Mouse (Mus musculus) embryonic facial prominence, embryonic 11.5 days (tissue): Measurements from ENCODE around the gene Selenoh. TPM values are rescaled to one million over a fixed set of nuclear protein-coding genes. Genes with fewer than 3 reads are reported as not detected.
"Not testable (repeated sequence)": the region's sequence is repeated elsewhere in the genome, so short reads cannot be mapped to it uniquely, and the experiment has no call there.

Source experiments
- ATAC-seq: fragments of 200-750 bp; cut with Nextera tagmentation; replicated peaks from 2 replicates; pipeline ENCODE4 v1.8.0; 2017; ENCODE audit warnings: low read depth; ENCODE audit not compliant: insufficient number of reproducible peaks, low FRiP score, low TSS enrichment
- DNase-seq: peaks from one replicate; pipeline ENCODE4 v3.0.0-alpha.2; 2015; ENCODE audit warnings: low spot score
- H3K27ac ChIP-seq: fragments of 300-500 bp; sonication (generic); replicated peaks from 2 replicates; pipeline ENCODE4 v1.5.1; 2014; ENCODE audit warnings: mild to moderate bottlenecking, low read depth, low read length, control low read depth
- H3K27me3 ChIP-seq: fragments of 300-500 bp; sonication (generic); 2 replicates; pipeline ENCODE4 v1.6.1; 2014; ENCODE audit warnings: mild to moderate bottlenecking, low read length, moderate library complexity, mixed read lengths; ENCODE audit not compliant: control insufficient read depth, insufficient read depth
- H3K36me3 ChIP-seq: fragments of 300-500 bp; sonication (generic); replicated peaks from 2 replicates; pipeline ENCODE4 v1.6.1; 2014; ENCODE audit warnings: low read depth, mild to moderate bottlenecking, low read length, moderate library complexity, mixed read lengths; ENCODE audit not compliant: control insufficient read depth, insufficient read depth
- H3K4me1 ChIP-seq: fragments of 300-500 bp; sonication (generic); 2 replicates; pipeline ENCODE4 v1.6.1; 2014; ENCODE audit warnings: low read length, mixed read lengths; ENCODE audit not compliant: control insufficient read depth, insufficient read depth
- H3K4me2 ChIP-seq: fragments of 300-500 bp; sonication (generic); 2 replicates; pipeline ENCODE4 v1.6.1; 2014; ENCODE audit warnings: low read depth, mild to moderate bottlenecking, control low read depth, low read length, moderate library complexity
- H3K4me3 ChIP-seq: fragments of 300-500 bp; sonication (generic); 2 replicates; pipeline ENCODE4 v1.5.1; 2014; ENCODE audit warnings: low read depth, low read length, control low read depth
- H3K9ac ChIP-seq: fragments of 300-500 bp; sonication (generic); replicated peaks from 2 replicates; pipeline ENCODE4 v1.6.1; 2014; ENCODE audit warnings: mild to moderate bottlenecking, control low read depth, low read length
- H3K9me3 ChIP-seq: fragments of 300-500 bp; sonication (generic); replicated peaks from 2 replicates; pipeline ENCODE4 v1.6.1; 2016; ENCODE audit warnings: mild to moderate bottlenecking, low read length, inconsistent platforms, mixed read lengths; ENCODE audit not compliant: control insufficient read depth
- WGBS: fragments of 180-500 bp; shearing (Covaris S2); extraction: QIAGEN DNeasy Blood & Tissue Kit; methylation state at CpG from one replicate; pipeline ENCODE4 v1.1.7; 2014; 5-methylcytosine and 5-hydroxymethylcytosine counted together
- polyA plus RNA-seq: library from polyadenylated mRNA; unstranded; fragments of >200 nt; fragmentation: Nextera tagmentation; extraction: Ambion mirVana; gene quantifications from 2 replicates; pipeline ENCODE4 v1.2.1, GENCODE M21; 2014

Gene Selenoh
- polyA plus RNA-seq, 1 experiment from 2014 or later, result 446 TPM

DNA sequence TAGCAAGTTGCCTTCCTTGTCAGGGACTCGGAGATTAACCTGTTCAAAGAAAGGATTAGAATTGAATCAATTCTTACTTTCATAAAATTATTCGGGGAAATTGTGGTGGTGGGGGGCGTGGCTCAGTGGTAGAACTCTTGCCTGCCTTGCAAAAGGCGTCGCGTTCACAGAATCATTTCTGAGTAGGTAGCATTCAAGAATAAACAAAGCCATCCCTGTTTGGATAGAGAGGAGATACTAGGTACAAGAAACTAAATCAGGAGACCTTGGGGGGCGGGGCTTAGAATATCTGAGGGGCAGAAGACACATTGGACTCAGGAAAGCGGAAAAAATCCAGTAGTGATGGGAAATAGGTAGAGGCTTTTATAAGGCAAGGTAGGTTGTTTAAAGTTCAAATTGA, 8.4 kb upstream of the Selenoh start, which contains the start of gene Tmx2:
Gene Tmx2, minus strand, starts transcription at position 125 of the 400 bp plus-strand sequence.
- Histone ChIP-seq H3K4me3 (peak within 1 kb of the TSS; percentile 82), H3K27ac (0 out of 2 replicates have a peak within 1 kb of the TSS, but pooled peaks have one; percentile 30), H3K4me1 (no peaks in the 10 kb centered on the region), H3K27me3 (no peaks in the 10 kb centered on the region), H3K36me3 (peaks cover 2% of the 10 kb centered on the region), H3K9me3 (no peaks in the 10 kb centered on the region), H3K9ac (peak within 1 kb of the TSS; percentile 79), H3K4me2 (peak within 1 kb of the TSS; percentile 47)
- WGBS, result 19% methylated on average over 8 of the region's 8 CpGs
- DNase-seq, result no peak
- no peak for ATAC-seq

GRCm38 (mm10) chr2:84677968-84678880, 7.7 kb upstream of the Selenoh start, which contains the start of the genes Gm28635 and Med19:
Gm28635 (minus strand) TSS chr2:84678041.
Med19 (plus strand) TSS chr2:84678402.
- ATAC-seq (peak; percentile 100), DNase-seq (peak; percentile 100)
- Histone ChIP-seq H3K36me3 (peaks cover 2% of the 10 kb centered on the region), H3K4me3 (peak within 1 kb of the TSS; percentile 82), H3K27me3 (no peaks in the 10 kb centered on the region), H3K9ac (peak within 1 kb of the TSS; percentile 79), H3K9me3 (no peaks in the 10 kb centered on the region), H3K4me2 (peak within 1 kb of the TSS; percentile 68), H3K27ac (0 out of 2 replicates have a peak within 1 kb of the TSS, but pooled peaks have one; percentile 30), H3K4me1 (no peaks in the 10 kb centered on the region)
- WGBS, result under 1% methylated on average over 44 of the region's 44 CpGs

GRCm38 (mm10) chr2:84677270-84677967, 6.8 kb upstream of the Selenoh start:
- peak overlapping the region; percentile 52 for H3K9ac ChIP-seq
- no peak overlapping the region for H3K27ac ChIP-seq
- no peaks in the 10 kb centered on the region for H3K9me3 ChIP-seq
- ATAC-seq (peak; percentile 30), DNase-seq (peak; percentile 55)
- H3K4me1 ChIP-seq, result no peaks in the 10 kb centered on the region
- H3K4me2 ChIP-seq, result peak overlapping the region; percentile 68
- no peaks in the 10 kb centered on the region for H3K27me3 ChIP-seq
- WGBS, result 11% methylated on average over 22 of the region's 22 CpGs
- peaks cover 2% of the 10 kb centered on the region; the same call in 1 of the 2 replicates for H3K36me3 ChIP-seq
- H3K4me3 ChIP-seq, result peak overlapping the region; percentile 58

DNA sequence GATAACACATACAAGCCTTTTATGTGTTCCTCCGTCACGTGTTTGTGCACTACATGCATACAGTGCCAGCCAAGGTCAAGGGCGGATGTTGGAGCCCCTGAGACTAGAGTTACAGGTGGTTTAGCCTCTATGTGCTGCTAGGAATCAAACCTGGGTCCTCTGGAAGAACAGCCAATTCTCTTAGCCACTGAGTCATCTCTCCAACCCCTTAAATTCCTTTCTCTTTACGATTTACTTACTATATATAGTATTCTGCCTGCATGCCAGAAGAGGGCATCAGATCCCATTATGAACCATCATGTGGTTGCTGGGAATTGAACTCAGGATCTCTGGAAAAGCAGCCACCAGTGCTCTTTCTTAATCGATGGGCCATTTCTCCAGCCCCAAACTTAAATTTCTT, 965 bp upstream of the Selenoh start:
- DNase-seq, H3K27me3 ChIP-seq, H3K4me3 ChIP-seq, H3K4me2 ChIP-seq, H3K36me3 ChIP-seq, H3K27ac ChIP-seq, ATAC-seq, H3K4me1 ChIP-seq, H3K9me3 ChIP-seq, H3K9ac ChIP-seq: not testable (repeated sequence)
- 74% methylated on average over 4 of the region's 5 CpGs for WGBS

DNA sequence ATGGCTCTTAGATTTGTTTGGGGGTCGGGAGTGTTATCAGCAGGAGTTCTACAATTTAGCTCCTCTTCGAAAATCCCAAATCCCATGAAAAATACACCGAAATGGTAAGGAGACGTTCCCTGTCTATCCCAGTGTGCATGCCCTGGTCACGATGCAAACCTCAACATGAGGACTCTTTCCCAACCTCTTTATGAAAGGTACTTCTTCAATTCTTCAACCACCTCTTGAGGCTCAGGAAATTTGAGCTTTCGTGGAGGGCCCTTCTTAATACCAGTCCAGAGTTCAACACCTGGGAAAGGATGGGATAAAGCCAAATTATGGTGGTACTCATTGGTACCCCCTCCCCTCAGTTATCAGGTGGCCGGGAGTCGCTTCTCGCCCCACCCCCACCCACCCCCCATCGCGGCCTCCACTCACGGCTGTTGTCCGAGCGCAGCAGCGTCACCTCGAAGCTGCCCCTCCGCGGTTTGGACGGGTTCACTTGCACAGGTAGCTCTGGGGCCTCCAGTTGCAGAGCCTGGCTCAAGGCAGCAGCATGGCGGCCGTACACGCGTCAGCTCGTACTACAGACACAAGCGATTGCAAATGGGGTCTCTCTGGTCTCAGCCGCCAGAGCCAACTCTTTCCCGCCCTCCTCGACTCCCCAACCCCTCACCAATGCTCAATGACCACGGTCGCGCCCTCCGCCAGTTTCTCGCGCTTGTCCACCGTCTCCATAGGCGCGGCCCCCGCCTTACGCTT, 572 bp downstream of the Selenoh start:
- peak overlapping the region; percentile 90 for H3K27ac ChIP-seq
- no peaks in the 10 kb centered on the region for H3K27me3 ChIP-seq
- peak overlapping the region; percentile 93 for H3K4me3 ChIP-seq
- H3K9ac ChIP-seq, result peak overlapping the region; percentile 96
- H3K4me2 ChIP-seq, result peak overlapping the region; percentile 63
- ATAC-seq, result peak; percentile 87
- no peaks in the 10 kb centered on the region for H3K9me3 ChIP-seq
- no peak for DNase-seq
- H3K36me3 ChIP-seq, result 0 out of 2 replicates have a peak, but pooled peaks cover 2% of the 10 kb centered on the region
- no peaks in the 10 kb centered on the region for H3K4me1 ChIP-seq
- 3% methylated on average over 39 of the region's 39 CpGs for WGBS

DNA sequence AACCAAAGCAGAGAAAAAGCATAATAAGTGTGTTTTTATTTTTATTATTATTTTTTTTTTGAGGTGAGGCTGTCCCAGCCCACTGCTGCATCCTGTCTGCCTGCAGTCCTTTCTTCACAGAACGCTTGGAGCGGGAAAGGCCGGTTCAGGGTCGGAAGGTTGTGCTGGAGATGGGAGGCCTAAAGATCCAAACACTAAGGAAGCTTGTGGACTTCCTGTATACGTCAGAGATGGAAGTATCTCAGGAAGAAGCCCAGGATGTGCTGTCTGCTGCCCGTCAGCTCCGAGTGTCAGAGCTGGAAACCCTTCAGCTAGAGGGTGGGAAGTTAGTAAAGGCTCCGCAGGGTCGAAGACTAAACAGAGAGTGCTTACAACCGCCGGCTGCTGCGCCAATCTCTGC, 4.5 kb downstream of the Selenoh start:
- Histone ChIP-seq H3K36me3 (no peaks in the 10 kb centered on the region), H3K27me3 (no peaks in the 10 kb centered on the region), H3K27ac (no peak overlapping the region), H3K9me3 (no peaks in the 10 kb centered on the region), H3K4me1 (no peaks in the 10 kb centered on the region), H3K9ac (no peak overlapping the region), H3K4me3 (no peak overlapping the region), H3K4me2 (no peak overlapping the region)
- DNase-seq (no peak), ATAC-seq (no peak)
- 62% methylated on average over 12 of the region's 12 CpGs for WGBS

GRCm38 (mm10) chr2:84662866-84663265, 7.7 kb downstream of the Selenoh start:
- Histone ChIP-seq H3K27ac (no peak overlapping the region), H3K4me3 (no peak overlapping the region), H3K9me3 (no peaks in the 10 kb centered on the region), H3K36me3 (no peaks in the 10 kb centered on the region), H3K27me3 (no peaks in the 10 kb centered on the region), H3K4me2 (no peak overlapping the region), H3K9ac (no peak overlapping the region), H3K4me1 (no peaks in the 10 kb centered on the region)
- WGBS, result 24% methylated on average over 2 of the region's 2 CpGs
- ATAC-seq, result no peak
- DNase-seq, result peak; percentile 66
